Mouse (Mus musculus) midbrain, postnatal 0 days (tissue): ENCODE results near the gene Rpl41. TPM values are rescaled to one million over a fixed set of nuclear protein-coding genes. Genes with fewer than 3 reads are reported as not detected.

Experiments
- ATAC-seq: fragments of 200-750 bp; cut with Nextera tagmentation; 2 replicates; pipeline ENCODE4 v1.8.0; 2017; ENCODE audit warnings: moderate number of reproducible peaks, mild to moderate bottlenecking, moderate TSS enrichment, moderate library complexity; ENCODE audit not compliant: low FRiP score
- DNase-seq: peaks from one replicate; pipeline ENCODE4 v3.0.0-alpha.2; 2015; ENCODE audit warnings: low spot score
- H3K27ac ChIP-seq: fragments of 300-500 bp; sonication (generic); 2 replicates; pipeline ENCODE4 v1.5.1; 2014; ENCODE audit warnings: low read depth, mild to moderate bottlenecking, low read length, mixed read lengths
- H3K27me3 ChIP-seq: fragments of 300-500 bp; sonication (generic); 2 replicates; pipeline ENCODE4 v1.6.1; 2014; ENCODE audit warnings: low read length, control low read depth, mixed read lengths; ENCODE audit not compliant: insufficient read depth
- H3K36me3 ChIP-seq: fragments of 300-500 bp; sonication (generic); 2 replicates; pipeline ENCODE4 v1.6.1; 2014; ENCODE audit warnings: low read length, control low read depth, mixed read lengths; ENCODE audit not compliant: insufficient read depth
- H3K4me1 ChIP-seq: fragments of 300-500 bp; sonication (generic); 2 replicates; pipeline ENCODE4 v1.6.1; 2014; ENCODE audit warnings: mild to moderate bottlenecking, control low read depth, antibody characterized with exemption, low read length, mixed read lengths; ENCODE audit not compliant: insufficient read depth
- H3K4me2 ChIP-seq: fragments of 300-500 bp; sonication (generic); 2 replicates; pipeline ENCODE4 v1.6.1; 2014; ENCODE audit warnings: low read depth, mild to moderate bottlenecking, low read length, mixed read lengths; ENCODE audit not compliant: poor library complexity, severe bottlenecking
- H3K4me3 ChIP-seq: fragments of 300-500 bp; sonication (generic); 2 replicates; pipeline ENCODE4 v1.5.1; 2014; ENCODE audit warnings: low read depth, mild to moderate bottlenecking, low read length, moderate library complexity
- H3K9ac ChIP-seq: fragments of 300-500 bp; sonication (generic); replicated peaks from 2 replicates; pipeline ENCODE4 v1.6.1; 2014; ENCODE audit warnings: mild to moderate bottlenecking, low read length, moderate library complexity, mixed read lengths; ENCODE audit not compliant: poor library complexity, severe bottlenecking
- H3K9me3 ChIP-seq: fragments of 300-500 bp; sonication (generic); 2 replicates; pipeline ENCODE4 v1.6.1; 2016; ENCODE audit warnings: low read length, control low read depth
- CTCF ChIP-seq: IDR thresholded peaks from 2 replicates; pipeline ENCODE4 v1.5.1; 2016; ENCODE audit warnings: antibody characterized with exemption, mild to moderate bottlenecking
- WGBS: fragments of 180-500 bp; shearing (Covaris S2); extraction: QIAGEN DNeasy Blood & Tissue Kit; methylation state at CpG from one replicate; pipeline ENCODE4 v1.1.7; 2014; 5-methylcytosine and 5-hydroxymethylcytosine counted together
- polyA plus RNA-seq: library from polyadenylated mRNA; unstranded; fragments of >200 nt; fragmentation: Nextera tagmentation; extraction: Ambion mirVana; gene quantifications from 2 replicates; pipeline ENCODE4 v1.2.1, GENCODE M21; 2015
- total RNA-seq: library from RNA; depleted of rRNA; stranded (reverse); fragments of >200 nt; gene quantifications from 2 replicates; pipeline ENCODE4 v1.2.3, GENCODE M21; 2014

Gene Rpl41
- total and polyA plus RNA-seq, 2 experiments from 2014 or later, result 807 to 2,464 TPM

GRCm38 (mm10) chr10:128544674-128545569 is 4.2 kb downstream of the Rpl41 start:
- H3K4me2 ChIP-seq, result no peak overlapping the region
- H3K4me3 ChIP-seq, result no peak overlapping the region
- H3K36me3 ChIP-seq, result peaks cover 27% of the 10 kb centered on the region
- peaks cover 8% of the 10 kb centered on the region; the same call in 1 of the 2 replicates for H3K4me1 ChIP-seq
- no peaks in the 10 kb centered on the region for H3K9me3 ChIP-seq
- H3K27me3 ChIP-seq, result no peaks in the 10 kb centered on the region
- 95% methylated on average over 37 of the region's 37 CpGs for WGBS
- no peak for DNase-seq
- no peak overlapping the region for H3K9ac ChIP-seq
- no peak overlapping the region for H3K27ac ChIP-seq
- ATAC-seq, result no peak
- TF ChIP-seq CTCF, result no peak

GRCm38 (mm10) chr10:128544151-128544657 is 4.9 kb downstream of the Rpl41 start:
- Histone ChIP-seq H3K9me3 (no peaks in the 10 kb centered on the region), H3K4me2 (no peak overlapping the region), H3K9ac (no peak overlapping the region), H3K4me3 (no peak overlapping the region), H3K4me1 (peaks cover 8% of the 10 kb centered on the region; the same call in 1 of the 2 replicates), H3K27ac (no peak overlapping the region), H3K27me3 (no peaks in the 10 kb centered on the region), H3K36me3 (peaks cover 27% of the 10 kb centered on the region)
- ATAC-seq (no peak), DNase-seq (no peak)
- TF ChIP-seq CTCF, result no peak
- WGBS, result 97% methylated on average over 15 of the region's 15 CpGs

GRCm38 (mm10) chr10:128543100-128543499 is 6.0 kb downstream of the Rpl41 start:
- Histone ChIP-seq H3K4me2 (no peak overlapping the region), H3K27ac (no peak overlapping the region), H3K9ac (no peak overlapping the region), H3K36me3 (peaks cover 27% of the 10 kb centered on the region), H3K9me3 (no peaks in the 10 kb centered on the region), H3K27me3 (no peaks in the 10 kb centered on the region), H3K4me1 (peaks cover 8% of the 10 kb centered on the region; the same call in 1 of the 2 replicates), H3K4me3 (no peak overlapping the region)
- ATAC-seq, result no peak
- no peak for TF ChIP-seq CTCF
- 56% methylated on average over 2 of the region's 2 CpGs for WGBS
- no peak for DNase-seq

- peaks cover 6% of the 10 kb centered on the region; the same call in 1 of the 2 replicates for H3K36me3 ChIP-seq
- no peak for ATAC-seq
- no peaks in the 10 kb centered on the region for H3K4me1 ChIP-seq
- H3K4me3 ChIP-seq, result no peak overlapping the region
- no peak overlapping the region for H3K4me2 ChIP-seq
- no peak overlapping the region for H3K27ac ChIP-seq
- DNase-seq, result no peak
- H3K9ac ChIP-seq, result no peak overlapping the region
- WGBS, result 90% methylated on average over 1 of the region's 1 CpGs
- no peak for TF ChIP-seq CTCF
- no peaks in the 10 kb centered on the region for H3K9me3 ChIP-seq
- H3K27me3 ChIP-seq, result no peaks in the 10 kb centered on the region
These were observed 10.7 kb downstream of the Rpl41 start for GRCm38 (mm10) chr10:128538340-128538870.

GRCm38 (mm10) chr10:128536266-128536940 is 12.7 kb downstream of the Rpl41 start:
- peak overlapping the region; percentile 31 for H3K4me2 ChIP-seq
- no peaks in the 10 kb centered on the region for H3K27me3 ChIP-seq
- ATAC-seq (peak; percentile 63; the same call in 1 of the 2 replicates), DNase-seq (peak; percentile 90)
- peak; percentile 93 for TF ChIP-seq CTCF
- 0 out of 2 replicates have a peak overlapping the region, but pooled peaks have one; percentile 5 for H3K4me3 ChIP-seq
- no peaks in the 10 kb centered on the region for H3K36me3 ChIP-seq
- 15% methylated on average over 18 of the region's 18 CpGs for WGBS
- no peak overlapping the region for H3K27ac ChIP-seq
- H3K9me3 ChIP-seq, result no peaks in the 10 kb centered on the region
- H3K4me1 ChIP-seq, result no peaks in the 10 kb centered on the region
- no peak overlapping the region for H3K9ac ChIP-seq
